Mouse (Mus musculus): ENCODE data around the gene Exoc3l2.
A peak's percentile ranks its signal among the peaks of the same experiment; 100 is the strongest.
"Not testable (repeated sequence)": the region's sequence is repeated elsewhere in the genome, so short reads cannot be mapped to it uniquely, and the experiment has no call there.

Gene Exoc3l2

GRCm38 (mm10) chr7:19491731-19492130 lies 28.6 kb downstream of the Exoc3l2 start:
- peak; percentile 71 to 80 for DNase-seq

- peak; percentile 27 to 48 for DNase-seq
Observed at GRCm38 (mm10) chr7:19494751-19495474, 31.8 kb downstream of the Exoc3l2 start.

GRCm38 (mm10) chr7:19495521-19496213 lies 32.5 kb downstream of the Exoc3l2 start:
- DNase-seq, result peak; percentile 76 to 84

- no peak for DNase-seq
Observed at GRCm38 (mm10) chr7:19496214-19496555, 33.1 kb downstream of the Exoc3l2 start.

- peak; percentile 30 to 43 for DNase-seq
Observed at GRCm38 (mm10) chr7:19498326-19498725, 35.2 kb downstream of the Exoc3l2 start.

GRCm38 (mm10) chr7:19500420-19501363 lies 37.6 kb downstream of the Exoc3l2 start:
- DNase-seq, result no peak

GRCm38 (mm10) chr7:19501658-19502057 lies 38.5 kb downstream of the Exoc3l2 start:
- DNase-seq, result no peak

GRCm38 (mm10) chr7:19503481-19504068 lies 40.4 kb downstream of the Exoc3l2 start:
- peak; percentile 39 to 51 for DNase-seq

GRCm38 (mm10) chr7:19506326-19506725 lies 43.2 kb downstream of the Exoc3l2 start:
- no peak for DNase-seq

- DNase-seq, result peak in 1 of 2 experiments; percentile 28
Observed at GRCm38 (mm10) chr7:19506969-19507611, 44.0 kb downstream of the Exoc3l2 start.

- DNase-seq, result no peak
Observed at GRCm38 (mm10) chr7:19507612-19507981, 44.5 kb downstream of the Exoc3l2 start.

GRCm38 (mm10) chr7:19508150-19508923 lies 45.2 kb downstream of the Exoc3l2 start, which contains the start of the genes Bloc1s3 and Trappc6a:
Bloc1s3 (minus strand) TSS chr7:19508367.
Trappc6a (plus strand) TSS chr7:19508395.
- DNase-seq, result peak; percentile 92 to 93

GRCm38 (mm10) chr7:19508924-19509568 lies 45.9 kb downstream of the Exoc3l2 start:
- no peak for DNase-seq

- DNase-seq, result no peak
Observed at GRCm38 (mm10) chr7:19509786-19510185, 46.7 kb downstream of the Exoc3l2 start.

GRCm38 (mm10) chr7:19511934-19512333 lies 48.8 kb downstream of the Exoc3l2 start:
- DNase-seq, result not testable (repeated sequence)

- no peak for DNase-seq
Observed at GRCm38 (mm10) chr7:19512353-19512752, 49.2 kb downstream of the Exoc3l2 start.

GRCm38 (mm10) chr7:19517652-19518365 lies 54.7 kb downstream of the Exoc3l2 start, which contains the start of gene Nkpd1:
Nkpd1 (plus strand) TSS chr7:19517838.
- DNase-seq, result no peak

GRCm38 (mm10) chr7:19520032-19520431 lies 56.9 kb downstream of the Exoc3l2 start:
- DNase-seq, result no peak

- DNase-seq, result no peak
Observed at GRCm38 (mm10) chr7:19523017-19523756, 60.1 kb downstream of the Exoc3l2 start.

All from kidney, adult 8-10 months (tissue).